Mouse (Mus musculus): ENCODE measurements around the gene Prdm1.

The Prdm1 gene

DNA sequence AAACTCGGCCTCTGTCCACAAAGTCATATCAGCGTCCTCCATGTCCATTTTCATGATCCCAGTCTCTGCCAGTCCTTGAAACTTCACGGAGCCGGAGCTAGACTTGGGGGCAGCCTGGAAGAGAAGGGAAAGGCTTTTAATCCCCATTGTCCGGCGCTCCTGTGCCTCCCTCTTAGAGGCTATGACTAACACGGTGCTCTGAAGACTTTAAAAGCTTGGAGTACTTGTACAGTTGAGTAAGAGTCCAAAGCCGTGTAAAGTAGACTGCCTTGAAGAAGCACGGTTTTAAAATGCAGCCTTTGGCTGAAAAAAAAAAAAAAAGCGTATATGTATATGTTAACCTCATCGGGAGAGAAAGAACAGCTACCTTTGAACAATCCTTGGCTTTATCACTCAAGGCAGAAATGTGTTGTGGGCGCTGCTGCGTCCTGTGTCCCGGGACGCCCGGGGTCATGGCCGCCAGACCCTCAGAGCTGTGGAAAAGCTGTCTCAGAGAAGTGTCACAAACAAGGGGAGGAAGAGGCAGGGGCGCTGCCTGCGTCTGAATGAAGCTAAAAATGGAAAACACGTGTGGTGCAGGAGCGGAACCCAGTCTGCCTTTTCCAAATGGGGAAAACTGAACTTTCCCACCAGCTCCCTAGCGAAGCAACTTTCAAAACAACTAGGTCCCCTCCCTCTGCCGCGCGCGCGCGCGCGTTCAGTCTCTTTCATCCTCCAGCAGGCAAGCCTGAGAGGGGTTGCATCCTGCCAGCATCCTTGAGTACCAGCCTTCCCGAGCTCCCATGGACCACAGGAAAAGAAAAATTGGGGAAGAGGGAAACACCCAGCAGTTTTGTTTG is 71.3 kb downstream of the Prdm1 start:
- DNase-seq, result peak; percentile 35

DNA sequence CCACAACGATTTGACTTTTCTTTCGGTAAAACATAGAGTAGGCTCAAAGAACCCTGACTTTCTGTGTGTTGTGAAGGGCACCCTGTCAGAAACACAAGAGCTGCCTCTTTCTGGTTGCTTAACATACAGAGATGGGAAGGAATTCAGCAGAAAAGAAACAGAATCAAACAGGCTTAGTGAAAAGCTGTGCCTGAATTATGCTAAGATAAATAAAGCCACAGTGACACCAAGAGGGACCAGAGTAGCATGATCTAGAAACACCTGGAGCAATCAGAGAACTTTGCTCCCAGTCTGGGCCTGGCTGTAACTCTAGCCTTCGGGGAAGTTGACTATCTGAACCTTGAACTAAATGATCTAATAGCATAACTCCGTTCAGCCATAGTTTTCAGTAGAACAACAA is 73.5 kb downstream of the Prdm1 start:
- DNase-seq, result no peak

GRCm38 (mm10) chr10:44454111-44454510 is 74.2 kb downstream of the Prdm1 start:
- no peak for DNase-seq

DNA sequence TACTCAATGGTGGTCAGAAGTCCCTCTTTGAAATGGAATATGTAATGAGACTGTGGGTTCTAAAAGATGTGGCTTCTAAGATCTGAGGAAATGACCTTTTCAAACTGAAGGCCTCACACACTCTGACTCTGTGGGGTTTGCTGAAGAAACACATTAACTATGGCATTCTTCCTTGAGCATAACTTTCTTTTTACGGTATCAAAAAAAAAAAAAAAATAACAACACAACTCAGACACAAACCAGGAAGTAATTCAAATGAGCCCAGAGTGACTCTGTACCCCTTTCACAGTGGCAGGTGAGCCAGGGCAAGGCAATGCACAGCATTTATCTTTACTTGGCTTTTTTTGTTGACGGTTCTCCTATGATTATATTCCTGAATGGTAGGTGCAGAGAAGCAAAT is 77.5 kb downstream of the Prdm1 start:
- no peak for DNase-seq

DNA sequence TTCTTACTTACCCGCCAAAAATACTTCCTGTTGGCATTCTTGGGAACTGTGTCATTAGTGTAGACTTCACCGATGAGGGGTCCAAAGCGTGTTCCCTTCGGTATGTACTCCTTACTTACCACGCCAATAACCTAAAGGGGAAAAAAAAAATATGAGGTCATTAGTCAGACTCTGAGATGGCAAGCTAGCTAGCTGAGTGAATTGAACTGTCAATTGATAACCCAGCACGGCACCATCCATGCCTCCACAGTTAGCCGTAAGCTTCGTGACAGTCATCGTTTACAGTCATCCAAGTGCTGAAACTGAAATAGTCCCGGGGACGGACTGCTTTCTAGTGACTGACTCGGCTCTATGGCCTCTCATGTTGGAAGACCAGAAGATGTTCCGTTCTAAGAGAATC is 78.2 kb downstream of the Prdm1 start:
- DNase-seq, result no peak

GRCm38 (mm10) chr10:44449666-44450065 is 78.6 kb downstream of the Prdm1 start:
- no peak for DNase-seq

DNA sequence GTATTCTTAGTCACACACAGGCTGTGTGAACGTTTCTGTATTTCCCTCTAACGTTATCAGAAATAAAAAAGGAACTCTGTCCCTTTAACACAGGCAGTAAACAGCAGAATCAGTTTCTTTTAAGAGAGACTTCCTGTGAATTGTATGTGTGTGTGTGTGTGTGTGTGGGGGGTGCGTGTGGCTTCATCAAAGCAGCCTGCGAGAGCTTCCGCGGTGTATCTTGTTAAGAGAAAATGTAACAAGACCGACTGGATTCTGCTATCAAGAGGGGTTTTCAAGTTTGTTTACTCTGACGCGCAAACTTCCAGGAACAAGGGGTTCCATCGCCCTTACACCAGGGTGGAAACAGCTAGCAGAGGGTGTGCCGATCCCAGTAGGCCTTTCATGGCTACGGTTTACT is 80.1 kb downstream of the Prdm1 start:
- peak; percentile 76 for DNase-seq

DNA sequence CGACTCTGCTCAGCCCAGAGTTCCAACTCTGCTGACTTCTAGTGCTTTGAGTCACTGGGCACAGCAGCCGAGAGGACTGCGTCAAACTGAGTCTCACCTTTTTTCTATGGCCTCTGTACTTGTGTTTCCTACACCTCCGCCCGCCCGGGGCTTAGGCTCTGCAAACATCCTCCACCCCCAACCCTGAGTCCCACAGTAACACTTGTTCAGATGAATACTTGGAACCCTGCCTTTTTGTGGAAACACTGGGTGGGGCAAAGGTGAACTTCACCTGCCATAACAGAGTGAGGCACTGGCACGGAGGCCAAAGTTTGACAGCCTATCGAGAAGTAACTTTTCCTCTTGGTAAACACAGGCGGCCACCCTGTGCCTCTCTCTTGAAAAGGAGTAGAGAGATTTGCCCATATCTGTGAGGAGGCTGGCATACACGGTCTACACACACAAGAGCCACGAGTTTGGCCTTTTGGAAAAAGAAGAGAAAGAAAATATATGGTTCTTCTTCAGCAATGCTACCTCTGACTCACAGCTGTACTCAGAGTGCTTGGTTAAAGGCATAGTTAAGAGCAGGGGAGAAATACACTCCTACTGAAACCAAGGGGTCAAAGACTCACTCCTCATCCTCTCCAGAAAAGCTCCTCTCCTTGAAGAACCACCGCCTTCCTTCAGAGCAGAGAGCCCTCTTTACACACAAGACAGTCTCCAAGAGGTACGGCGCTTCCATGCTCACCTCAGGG is 80.7 kb downstream of the Prdm1 start:
- DNase-seq, result peak; percentile 29

- no peak for DNase-seq
Measured at GRCm38 (mm10) chr10:44447001-44447400, 81.3 kb downstream of the Prdm1 start.

DNA sequence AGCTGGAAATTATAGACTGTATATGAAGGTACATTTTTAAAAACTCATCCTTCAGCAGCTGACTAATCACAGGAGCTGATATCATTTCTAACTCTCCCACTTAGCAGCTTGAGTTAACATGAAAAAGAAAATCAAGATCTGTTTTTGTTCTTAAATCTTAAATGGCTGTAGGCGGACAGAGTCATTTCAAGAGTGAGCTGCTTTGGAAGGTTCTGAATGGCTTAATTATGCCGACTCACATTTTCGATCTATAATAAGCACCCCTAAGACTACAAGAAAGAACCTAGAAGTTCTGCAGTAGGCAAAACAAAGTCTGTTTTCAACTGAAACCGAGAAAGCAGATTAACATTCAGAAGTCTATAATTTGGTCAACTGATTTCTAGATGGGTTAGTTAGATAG is 83.9 kb downstream of the Prdm1 start:
- no peak for DNase-seq

DNA sequence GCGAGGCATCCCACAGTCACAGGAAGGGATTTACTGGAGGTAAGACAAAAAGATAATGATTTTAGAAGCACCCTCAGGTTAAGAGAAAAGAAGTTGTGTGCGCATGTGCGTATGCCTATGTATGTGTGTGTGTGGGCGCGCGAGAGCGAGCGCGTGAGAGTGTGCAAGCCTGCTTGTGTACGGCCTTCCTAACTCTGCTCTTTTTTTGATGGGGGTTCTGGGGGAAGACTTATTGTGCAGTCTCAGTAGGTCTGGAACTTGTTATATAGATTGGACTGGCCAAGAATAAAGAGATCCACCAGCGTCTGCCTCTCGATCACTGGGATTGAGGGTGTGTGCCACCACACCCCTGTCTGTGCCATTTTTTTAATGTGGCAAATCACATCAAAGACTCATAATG is 84.6 kb downstream of the Prdm1 start:
- DNase-seq, result no peak

DNA sequence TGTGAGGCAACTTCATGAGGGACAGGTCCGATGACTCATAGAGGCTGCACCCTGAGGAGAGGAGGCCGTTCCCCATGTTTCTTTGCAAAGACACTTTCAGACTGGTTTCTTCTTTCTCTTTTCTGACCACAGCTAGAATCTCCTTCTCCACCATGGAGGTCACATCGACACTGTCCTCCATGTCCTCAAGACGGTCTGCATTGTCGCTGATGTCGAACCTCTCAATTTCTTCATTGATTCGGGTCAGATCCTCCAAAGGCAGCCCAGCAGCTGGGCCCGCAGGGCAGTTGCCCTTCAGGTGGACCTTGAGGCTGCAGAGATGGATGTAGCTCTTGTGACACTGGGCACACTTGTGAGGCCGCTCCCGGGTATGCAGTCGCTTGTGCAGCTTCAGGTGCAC is 88.6 kb downstream of the Prdm1 start:
- no peak for DNase-seq

- DNase-seq, result no peak
Measured at GRCm38 (mm10) chr10:44437614-44438013, 90.7 kb downstream of the Prdm1 start.

DNA sequence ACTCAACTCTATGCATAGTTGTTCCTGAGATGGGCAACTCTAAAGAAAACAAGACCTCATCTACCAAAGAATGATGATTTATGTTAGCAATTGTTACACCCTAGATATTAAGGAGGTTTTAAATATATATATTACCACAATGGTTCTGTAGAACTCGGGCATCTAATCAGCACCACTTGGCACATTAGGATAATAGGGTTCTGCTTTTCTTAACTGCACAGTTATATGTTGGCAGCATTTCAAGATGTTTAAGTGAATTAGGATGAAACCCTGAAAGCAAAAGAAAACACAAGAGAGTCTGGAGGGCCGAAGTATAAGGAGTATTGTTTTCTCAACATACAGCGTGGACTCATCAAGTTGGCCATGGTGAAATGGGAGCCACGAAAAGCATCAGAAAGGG is 92.3 kb downstream of the Prdm1 start:
- no peak for DNase-seq

- no peak for DNase-seq
Measured at GRCm38 (mm10) chr10:44434702-44435181, 93.6 kb downstream of the Prdm1 start.

- no peak for DNase-seq
Measured at GRCm38 (mm10) chr10:44432235-44432634, 96.1 kb downstream of the Prdm1 start.

DNA sequence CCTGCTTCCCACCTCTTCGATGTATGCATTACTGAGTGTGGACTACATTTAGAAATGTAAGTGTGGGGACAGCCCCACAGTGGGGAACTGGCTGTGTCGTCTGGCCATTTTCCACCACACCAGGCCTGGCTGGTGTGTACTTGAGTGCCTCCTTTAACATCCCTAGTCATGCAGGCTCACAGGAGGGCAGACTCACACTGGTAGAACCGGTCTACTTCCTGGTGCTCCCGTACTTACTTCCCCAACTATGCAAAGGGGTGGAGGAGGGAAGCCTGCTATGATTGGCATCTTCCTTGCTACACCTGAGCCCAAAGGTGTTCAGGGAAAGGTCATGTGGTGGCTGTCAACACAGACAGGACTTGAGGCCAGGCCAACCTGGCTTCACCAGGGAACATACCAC is 96.6 kb downstream of the Prdm1 start:
- no peak for DNase-seq

GRCm38 (mm10) chr10:44429177-44429888 is 99.0 kb downstream of the Prdm1 start:
- DNase-seq, result peak; percentile 49

DNA sequence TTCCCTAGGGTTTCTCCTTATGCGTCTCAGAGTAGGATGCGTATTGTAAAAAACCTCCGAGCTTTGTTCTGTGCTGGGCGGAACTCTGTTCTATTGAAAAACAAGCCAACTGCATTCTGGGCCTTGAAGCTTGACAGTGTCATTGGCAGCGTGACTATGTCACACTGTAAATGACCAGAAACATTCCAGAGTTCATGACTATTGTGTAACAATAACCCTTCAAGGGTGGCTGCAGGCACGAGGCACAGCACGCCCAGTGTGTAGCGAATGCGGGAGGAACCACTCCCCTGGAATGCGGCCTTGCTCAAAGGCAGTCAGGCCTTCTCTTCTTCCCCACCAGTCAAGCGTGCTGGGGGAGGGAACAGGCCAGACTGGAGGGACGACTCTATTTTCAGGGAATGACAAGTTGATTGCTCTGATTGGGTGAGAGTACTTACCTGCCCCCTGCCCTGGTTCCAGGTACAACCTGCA is 100.4 kb downstream of the Prdm1 start:
- no peak for DNase-seq

DNA sequence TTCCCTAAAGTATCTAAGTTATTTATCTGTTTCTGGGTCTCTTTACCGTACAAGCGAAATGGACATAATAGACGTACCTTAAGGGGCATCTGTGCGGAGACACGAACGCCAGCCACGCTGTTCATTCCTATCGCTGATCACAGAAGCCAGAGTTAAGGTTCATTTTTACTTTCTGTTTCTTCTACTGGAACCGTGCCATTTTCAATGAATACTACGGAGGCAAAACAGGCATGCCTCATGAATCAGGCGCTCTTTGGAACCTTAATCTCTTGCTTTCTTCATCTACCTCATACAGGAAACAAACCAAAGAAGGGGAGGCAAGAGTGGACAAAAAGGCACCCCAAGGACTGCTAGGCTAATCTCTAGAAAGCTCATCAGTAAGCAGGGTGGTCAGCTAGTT is 100.9 kb downstream of the Prdm1 start:
- no peak for DNase-seq

GRCm38 (mm10) chr10:44425013-44425412 is 103.3 kb downstream of the Prdm1 start:
- no peak for DNase-seq

DNA sequence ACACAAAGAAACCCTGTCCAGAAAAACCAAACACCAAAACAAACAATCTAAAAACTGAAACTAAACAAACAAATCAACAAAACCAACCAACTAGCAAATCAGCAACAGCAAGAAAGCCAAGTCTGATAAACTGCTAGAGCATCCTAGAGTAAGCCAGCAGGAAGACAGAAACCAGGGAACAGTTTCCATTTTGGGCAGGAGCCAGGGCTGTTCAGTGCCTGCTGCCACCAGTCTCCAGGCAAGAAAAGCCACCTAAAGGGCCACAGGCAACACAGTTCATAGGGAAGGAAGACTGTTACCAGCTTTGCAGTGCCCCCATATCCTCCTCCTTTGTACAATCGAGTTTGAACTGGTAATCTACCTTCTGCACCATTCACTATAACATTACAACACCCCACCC is 106.4 kb downstream of the Prdm1 start:
- DNase-seq, result no peak

GRCm38 (mm10) chr10:44420211-44420610 is 108.1 kb downstream of the Prdm1 start:
- DNase-seq, result no peak

- DNase-seq, result no peak
Measured at GRCm38 (mm10) chr10:44418901-44419300, 109.4 kb downstream of the Prdm1 start.
